Mouse (Mus musculus) forebrain, embryonic 13.5 days (tissue): ENCODE measurements around the gene Maml1. TPM values are rescaled to one million over a fixed set of nuclear protein-coding genes. Genes with fewer than 3 reads are reported as not detected.

Source experiments
- ATAC-seq: fragments of 200-750 bp; cut with Nextera tagmentation; 2 replicates; pipeline ENCODE4 v1.8.0; 2017
- H3K27ac ChIP-seq: fragments of 300-500 bp; sonication (generic); 2 replicates; pipeline ENCODE4 v1.5.1; 2015; ENCODE audit warnings: inconsistent platforms, mild to moderate bottlenecking, moderate library complexity
- H3K27me3 ChIP-seq: fragments of 300-500 bp; sonication (generic); 2 replicates; pipeline ENCODE4 v1.6.1; 2015; ENCODE audit warnings: mild to moderate bottlenecking, inconsistent platforms
- H3K36me3 ChIP-seq: fragments of 300-500 bp; sonication (generic); 2 replicates; pipeline ENCODE4 v1.6.1; 2015; ENCODE audit warnings: mild to moderate bottlenecking, inconsistent platforms; ENCODE audit not compliant: poor library complexity, severe bottlenecking
- H3K4me1 ChIP-seq: fragments of 300-500 bp; sonication (generic); 2 replicates; pipeline ENCODE4 v1.6.1; 2015; ENCODE audit warnings: inconsistent platforms
- H3K4me2 ChIP-seq: fragments of 300-500 bp; sonication (generic); 2 replicates; pipeline ENCODE4 v1.6.1; 2015; ENCODE audit warnings: inconsistent platforms, mild to moderate bottlenecking, moderate library complexity
- H3K4me3 ChIP-seq: fragments of 300-500 bp; sonication (generic); 2 replicates; pipeline ENCODE4 v1.5.1; 2015; ENCODE audit warnings: mild to moderate bottlenecking, inconsistent platforms
- H3K9ac ChIP-seq: fragments of 300-500 bp; sonication (generic); 2 replicates; pipeline ENCODE4 v1.6.1; 2015; ENCODE audit warnings: mild to moderate bottlenecking, inconsistent platforms
- H3K9me3 ChIP-seq: fragments of 300-500 bp; sonication (generic); replicated peaks from 2 replicates; pipeline ENCODE4 v1.6.1; 2016; ENCODE audit warnings: inconsistent platforms
- WGBS: fragments of 180-500 bp; shearing (Covaris S2); methylation state at CpG from one replicate; pipeline ENCODE4 v1.1.7; 2015; 5-methylcytosine and 5-hydroxymethylcytosine counted together
- polyA plus RNA-seq: library from polyadenylated mRNA; unstranded; fragments of >200 nt; fragmentation: Nextera tagmentation; extraction: Ambion mirVana; gene quantifications from 2 replicates; pipeline ENCODE4 v1.2.1, GENCODE M21; 2015

Maml1 gene
- polyA plus RNA-seq, 1 experiment from 2014 or later: 4.5 TPM

- Histone ChIP-seq H3K27ac (no peak overlapping the region), H3K9ac (no peak overlapping the region), H3K9me3 (no peaks in the 10 kb centered on the region), H3K4me3 (no peak overlapping the region), H3K36me3 (peaks cover 46% of the 10 kb centered on the region), H3K4me1 (peaks cover 28% of the 10 kb centered on the region), H3K27me3 (peaks cover 35% of the 10 kb centered on the region), H3K4me2 (no peak overlapping the region)
- WGBS: 96% methylated on average over 25 of the region's 25 CpGs
- ATAC-seq: no peak
Measured at GRCm38 (mm10) chr11:50234606-50235005, 57.5 kb downstream of the Maml1 start.

GRCm38 (mm10) chr11:50233993-50234392 is 58.1 kb downstream of the Maml1 start:
- H3K27ac ChIP-seq: no peak overlapping the region
- no peaks in the 10 kb centered on the region for H3K9me3 ChIP-seq
- H3K4me1 ChIP-seq: peaks cover 34% of the 10 kb centered on the region
- H3K27me3 ChIP-seq: peaks cover 35% of the 10 kb centered on the region
- H3K4me2 ChIP-seq: no peak overlapping the region
- ATAC-seq: no peak
- H3K36me3 ChIP-seq: peaks cover 46% of the 10 kb centered on the region
- H3K9ac ChIP-seq: no peak overlapping the region
- 85% methylated on average over 11 of the region's 11 CpGs for WGBS
- no peak overlapping the region for H3K4me3 ChIP-seq

- Histone ChIP-seq H3K4me3 (no peak overlapping the region), H3K9ac (no peak overlapping the region), H3K27ac (no peak overlapping the region), H3K4me1 (peaks cover 40% of the 10 kb centered on the region), H3K9me3 (no peaks in the 10 kb centered on the region), H3K27me3 (peaks cover 27% of the 10 kb centered on the region), H3K36me3 (peaks cover 46% of the 10 kb centered on the region), H3K4me2 (no peak overlapping the region)
- 95% methylated on average over 13 of the region's 13 CpGs for WGBS
- ATAC-seq: no peak
Measured at GRCm38 (mm10) chr11:50233022-50233421, 59.1 kb downstream of the Maml1 start.

- no peak for ATAC-seq
- H3K27me3 ChIP-seq: peaks cover 13% of the 10 kb centered on the region; the same call in 1 of the 2 replicates
- WGBS: 19% methylated on average over 8 of the region's 8 CpGs
- H3K9me3 ChIP-seq: no peaks in the 10 kb centered on the region
- H3K4me1 ChIP-seq: peaks cover 46% of the 10 kb centered on the region
- peaks cover 53% of the 10 kb centered on the region for H3K36me3 ChIP-seq
- H3K4me3 ChIP-seq: peak overlapping the region; percentile 25; the same call in 1 of the 2 replicates
- H3K4me2 ChIP-seq: peak overlapping the region; percentile 55
- no peak overlapping the region for H3K27ac ChIP-seq
- no peak overlapping the region for H3K9ac ChIP-seq
Measured at GRCm38 (mm10) chr11:50231411-50231810, 60.7 kb downstream of the Maml1 start.

GRCm38 (mm10) chr11:50230481-50231304 is 61.4 kb downstream of the Maml1 start:
- H3K36me3 ChIP-seq: peaks cover 53% of the 10 kb centered on the region
- no peaks in the 10 kb centered on the region for H3K9me3 ChIP-seq
- peak; percentile 28 for ATAC-seq
- 23% methylated on average over 45 of the region's 45 CpGs for WGBS
- peak overlapping the region; percentile 55 for H3K4me2 ChIP-seq
- peaks cover 13% of the 10 kb centered on the region; the same call in 1 of the 2 replicates for H3K27me3 ChIP-seq
- peak overlapping the region; percentile 25 for H3K4me3 ChIP-seq
- no peak overlapping the region; the same call in 1 of the 2 replicates for H3K27ac ChIP-seq
- H3K4me1 ChIP-seq: peaks cover 46% of the 10 kb centered on the region
- peak overlapping the region; percentile 46 for H3K9ac ChIP-seq

- H3K27me3 ChIP-seq: peaks cover 9% of the 10 kb centered on the region; the same call in 1 of the 2 replicates
- H3K4me2 ChIP-seq: no peak overlapping the region
- no peaks in the 10 kb centered on the region for H3K9me3 ChIP-seq
- peak overlapping the region; percentile 1; the same call in 1 of the 2 replicates for H3K9ac ChIP-seq
- no peak overlapping the region for H3K27ac ChIP-seq
- ATAC-seq: no peak
- H3K36me3 ChIP-seq: peaks cover 43% of the 10 kb centered on the region
- H3K4me3 ChIP-seq: no peak overlapping the region
- 44% methylated on average over 7 of the region's 7 CpGs for WGBS
- peaks cover 46% of the 10 kb centered on the region for H3K4me1 ChIP-seq
Measured at GRCm38 (mm10) chr11:50229252-50229910, 62.7 kb downstream of the Maml1 start.

GRCm38 (mm10) chr11:50228772-50229171 is 63.3 kb downstream of the Maml1 start:
- H3K4me1 ChIP-seq: peaks cover 51% of the 10 kb centered on the region
- H3K36me3 ChIP-seq: peaks cover 36% of the 10 kb centered on the region
- H3K9me3 ChIP-seq: no peaks in the 10 kb centered on the region
- H3K9ac ChIP-seq: peak overlapping the region; percentile 1; the same call in 1 of the 2 replicates
- H3K4me2 ChIP-seq: no peak overlapping the region
- peaks cover 9% of the 10 kb centered on the region; the same call in 1 of the 2 replicates for H3K27me3 ChIP-seq
- no peak overlapping the region for H3K4me3 ChIP-seq
- H3K27ac ChIP-seq: no peak overlapping the region
- 21% methylated on average over 3 of the region's 3 CpGs for WGBS
- ATAC-seq: no peak

- H3K27ac ChIP-seq: no peak overlapping the region
- H3K4me3 ChIP-seq: no peak overlapping the region
- peaks cover 9% of the 10 kb centered on the region; the same call in 1 of the 2 replicates for H3K27me3 ChIP-seq
- peaks cover 26% of the 10 kb centered on the region for H3K36me3 ChIP-seq
- H3K9ac ChIP-seq: peak overlapping the region; percentile 97; the same call in 1 of the 2 replicates
- H3K9me3 ChIP-seq: no peaks in the 10 kb centered on the region
- H3K4me2 ChIP-seq: peak overlapping the region; percentile 90; the same call in 1 of the 2 replicates
- WGBS: 85% methylated on average over 4 of the region's 4 CpGs
- H3K4me1 ChIP-seq: peaks cover 60% of the 10 kb centered on the region
- ATAC-seq: no peak
Measured at GRCm38 (mm10) chr11:50227736-50228135, 64.4 kb downstream of the Maml1 start.

- Histone ChIP-seq H3K4me1 (peaks cover 65% of the 10 kb centered on the region), H3K36me3 (peaks cover 21% of the 10 kb centered on the region), H3K4me2 (peak overlapping the region; percentile 90), H3K27me3 (peaks cover 9% of the 10 kb centered on the region; the same call in 1 of the 2 replicates), H3K4me3 (peak overlapping the region; percentile 92; the same call in 1 of the 2 replicates), H3K9ac (peak overlapping the region; percentile 97), H3K9me3 (no peaks in the 10 kb centered on the region), H3K27ac (0 out of 2 replicates have a peak overlapping the region, but pooled peaks have one; percentile 25)
- no peak for ATAC-seq
- WGBS: 86% methylated on average over 3 of the region's 3 CpGs
Measured at GRCm38 (mm10) chr11:50227226-50227625, 64.9 kb downstream of the Maml1 start.

- peaks cover 65% of the 10 kb centered on the region for H3K4me1 ChIP-seq
- peaks cover 9% of the 10 kb centered on the region; the same call in 1 of the 2 replicates for H3K27me3 ChIP-seq
- 43% methylated on average over 2 of the region's 2 CpGs for WGBS
- H3K9ac ChIP-seq: peak overlapping the region; percentile 97
- peak overlapping the region; percentile 92 for H3K4me3 ChIP-seq
- peaks cover 13% of the 10 kb centered on the region; the same call in 1 of the 2 replicates for H3K36me3 ChIP-seq
- no peak for ATAC-seq
- no peaks in the 10 kb centered on the region for H3K9me3 ChIP-seq
- peak overlapping the region; percentile 90 for H3K4me2 ChIP-seq
- no peak overlapping the region for H3K27ac ChIP-seq
Measured at GRCm38 (mm10) chr11:50226406-50226805, 65.7 kb downstream of the Maml1 start.

- peak; percentile 3 for ATAC-seq
Measured at GRCm38 (mm10) chr11:50225611-50226378, 66.3 kb downstream of the Maml1 start.

More at GRCm38 (mm10) chr11:50225611-50226378, 66.3 kb downstream of the Maml1 start:
- Histone ChIP-seq H3K4me2 (peak overlapping the region; percentile 90), H3K4me3 (peak overlapping the region; percentile 92), H3K36me3 (peaks cover 11% of the 10 kb centered on the region; the same call in 1 of the 2 replicates), H3K27ac (peak overlapping the region; percentile 93), H3K4me1 (peaks cover 62% of the 10 kb centered on the region), H3K27me3 (peaks cover 8% of the 10 kb centered on the region; the same call in 1 of the 2 replicates), H3K9me3 (no peaks in the 10 kb centered on the region), H3K9ac (peak overlapping the region; percentile 97)
- 3% methylated on average over 34 of the region's 34 CpGs for WGBS
